Mouse (Mus musculus): ENCODE data around the gene Josd1.

DNA sequence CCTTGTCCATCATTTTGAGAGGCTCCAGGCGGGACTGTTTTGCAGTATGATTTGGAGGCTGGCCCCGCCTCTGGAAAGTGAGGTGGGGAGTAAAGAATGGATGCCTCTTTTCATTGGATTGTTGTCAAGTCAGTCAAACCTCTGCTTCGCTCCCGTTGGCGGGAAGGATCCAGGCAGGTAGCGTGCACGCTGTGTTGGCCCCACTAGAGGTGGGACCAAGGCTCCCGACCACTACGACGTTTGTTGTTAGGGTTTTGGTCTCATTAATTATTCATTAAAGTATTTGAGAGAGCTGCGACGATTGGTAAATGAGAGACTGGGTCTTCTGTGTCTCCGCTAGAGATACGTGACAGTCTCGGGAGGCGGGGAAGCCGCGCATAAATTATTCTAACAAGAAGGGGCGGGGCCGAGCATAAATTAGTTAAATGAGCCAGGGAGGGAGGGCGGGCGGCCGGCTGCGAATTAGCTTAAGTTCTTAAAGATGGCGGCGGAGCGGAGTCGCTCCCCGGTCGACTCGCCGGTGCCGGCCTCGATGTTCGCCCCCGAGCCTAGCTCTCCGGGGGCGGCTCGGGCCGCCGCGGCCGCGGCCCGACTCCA is 2.8 kb upstream of the Josd1 start, which contains the start of gene Gtpbp1:
- TF ChIP-seq CTCF (IDR thresholded peaks at IDR 0.05; ENCODE audit: low read depth, low read length) (no peak), POLR2A (IDR thresholded peaks at IDR 0.05; ENCODE audit: extremely low read depth, insufficient read depth, low read length) (peak; percentile 88)
